Mouse (Mus musculus) megakaryocyte, adult 5-6 weeks (primary cell): ENCODE measurements at regions not wholly inside any gene's neighbourhood (a gene's known extent, or its start where the extent isn't known, plus 50 kb on each side); places are given as distances from the start of the nearest gene placed in this dataset.

Experiments
- ATAC-seq: 2 replicates; pipeline ENCODE4 v1.8.0; 2016; ENCODE audit warnings: mild to moderate bottlenecking, inconsistent platforms; ENCODE audit not compliant: poor library complexity, severe bottlenecking

DNA sequence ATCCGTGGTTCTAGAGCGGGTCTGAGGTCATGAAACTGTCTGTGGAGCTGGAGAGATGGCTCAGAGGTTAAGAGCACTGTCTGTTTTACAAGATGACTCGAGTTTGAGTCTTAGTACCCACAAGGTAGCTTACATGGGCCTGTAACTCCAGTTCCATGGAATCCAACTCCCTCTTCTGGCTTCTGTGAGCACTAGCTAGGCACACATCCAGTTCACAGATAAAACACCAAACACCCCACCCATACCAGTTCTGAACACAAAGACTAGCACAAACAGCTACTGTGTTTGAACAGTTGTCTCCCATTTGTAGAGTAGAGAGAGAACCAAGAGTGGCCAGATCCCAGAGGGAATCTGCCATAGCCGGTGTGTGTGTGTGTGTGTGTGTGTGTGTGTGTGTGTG is 224.0 kb downstream of the Zfp36l1 start:
- no peak for ATAC-seq

DNA sequence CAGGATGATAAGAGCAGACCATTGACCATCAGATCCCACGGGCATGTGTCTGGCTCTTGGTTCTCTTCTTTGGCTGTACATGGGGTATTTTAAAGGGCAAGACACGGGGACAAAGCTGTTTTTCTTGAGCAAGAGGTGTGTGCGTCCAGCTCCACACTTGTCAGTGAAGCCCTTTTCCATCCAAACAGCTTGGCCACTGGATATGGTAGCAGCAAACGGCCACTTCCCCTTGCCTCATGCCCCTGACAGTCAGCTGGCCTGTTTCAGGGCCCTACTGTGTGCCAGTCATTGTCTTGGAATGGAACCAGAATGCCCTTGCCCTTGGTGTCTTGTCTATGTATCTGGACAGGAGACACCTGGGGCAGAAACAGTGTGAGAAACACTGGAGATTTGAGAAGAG is 224.7 kb downstream of the Zfp36l1 start:
- no peak for ATAC-seq

DNA sequence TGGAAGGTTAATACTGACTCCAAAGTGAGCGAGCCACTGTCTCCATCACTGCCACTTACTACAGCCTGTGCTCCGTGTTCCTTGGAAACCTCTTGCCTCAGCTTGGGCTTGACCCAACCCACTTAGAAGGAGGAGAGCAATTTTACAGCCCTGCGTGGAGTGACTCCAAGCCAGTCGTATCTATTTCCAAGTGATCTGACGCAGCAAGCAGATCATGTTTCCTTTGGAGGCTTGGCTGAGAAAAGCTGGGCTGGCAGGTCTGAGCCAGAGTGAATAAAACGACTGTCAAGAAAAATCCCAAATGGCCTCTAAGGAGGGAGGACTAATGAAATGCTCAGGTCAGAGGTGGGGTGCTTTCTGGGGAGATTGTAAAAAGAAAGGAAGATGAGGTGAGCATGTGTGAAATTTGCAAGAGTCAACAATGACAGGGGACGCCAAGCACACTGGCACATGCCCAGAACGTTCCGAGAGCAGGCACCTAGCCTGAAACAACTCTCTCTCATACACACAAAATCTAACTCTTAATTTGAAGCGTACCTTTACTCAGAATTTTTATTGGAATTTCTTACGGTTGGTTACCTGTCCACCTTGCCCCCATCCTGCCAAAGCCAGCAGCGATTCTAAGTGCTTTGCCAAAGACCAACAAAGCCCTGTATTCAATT is 225.5 kb downstream of the Zfp36l1 start:
- no peak for ATAC-seq

DNA sequence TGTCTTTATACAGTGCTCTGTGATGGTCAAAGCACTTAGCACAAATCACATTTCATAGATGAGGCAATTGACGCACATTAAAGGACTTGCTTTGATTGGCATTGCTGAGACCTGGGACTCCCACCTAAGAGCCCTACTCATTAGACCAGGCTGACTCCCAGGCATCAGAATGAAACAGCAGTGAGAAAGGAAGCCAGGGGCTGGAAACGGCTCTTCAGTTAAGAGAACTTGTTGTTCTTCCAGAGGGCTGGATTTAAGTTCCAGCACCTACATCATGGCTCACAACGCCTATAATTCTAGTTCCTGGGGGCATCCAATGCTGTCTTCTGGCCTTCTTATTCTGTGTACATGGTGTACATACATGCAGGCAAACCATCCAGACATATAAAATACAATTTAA is 226.3 kb downstream of the Zfp36l1 start:
- no peak for ATAC-seq

DNA sequence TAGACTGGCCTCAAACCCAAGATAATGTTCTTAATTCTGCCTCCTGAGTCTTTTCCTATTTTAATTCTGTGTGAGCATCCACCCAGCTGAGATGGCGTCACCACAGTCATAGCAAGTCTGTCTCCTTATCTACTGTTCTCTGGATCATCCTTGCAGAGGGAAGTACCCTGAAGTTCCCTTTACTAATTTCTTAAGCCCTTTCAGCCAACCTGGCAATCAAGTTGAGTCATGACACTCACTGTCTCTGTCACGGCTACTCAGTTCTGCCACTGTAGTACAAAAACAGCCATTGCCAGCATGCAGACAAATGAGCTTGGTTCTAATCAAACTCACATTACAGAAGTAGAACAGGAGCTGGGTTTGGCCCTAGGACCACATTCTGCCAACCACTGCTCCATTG is 227.5 kb downstream of the Zfp36l1 start:
- peak; percentile 47; the same call in 1 of the 2 replicates for ATAC-seq

DNA sequence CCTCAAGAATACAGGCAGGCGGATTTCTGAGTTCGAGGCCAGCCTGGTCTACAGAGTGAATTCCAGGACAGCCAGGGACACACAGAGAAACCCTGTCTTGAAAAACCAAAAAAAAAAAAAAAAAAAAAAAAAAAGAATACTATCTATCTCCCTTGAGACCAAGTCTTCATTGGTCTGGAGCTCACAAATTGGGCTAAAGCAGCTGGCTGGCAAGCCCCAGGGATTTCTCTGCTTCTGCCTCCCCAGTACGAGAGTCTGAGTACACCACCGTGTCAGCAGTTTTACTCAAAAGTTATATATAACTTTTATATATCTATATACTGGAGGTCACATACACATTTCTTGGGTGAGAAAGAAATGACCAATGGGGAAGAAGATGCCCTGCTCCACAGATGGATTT is 229.2 kb downstream of the Zfp36l1 start:
- ATAC-seq, result no peak

DNA sequence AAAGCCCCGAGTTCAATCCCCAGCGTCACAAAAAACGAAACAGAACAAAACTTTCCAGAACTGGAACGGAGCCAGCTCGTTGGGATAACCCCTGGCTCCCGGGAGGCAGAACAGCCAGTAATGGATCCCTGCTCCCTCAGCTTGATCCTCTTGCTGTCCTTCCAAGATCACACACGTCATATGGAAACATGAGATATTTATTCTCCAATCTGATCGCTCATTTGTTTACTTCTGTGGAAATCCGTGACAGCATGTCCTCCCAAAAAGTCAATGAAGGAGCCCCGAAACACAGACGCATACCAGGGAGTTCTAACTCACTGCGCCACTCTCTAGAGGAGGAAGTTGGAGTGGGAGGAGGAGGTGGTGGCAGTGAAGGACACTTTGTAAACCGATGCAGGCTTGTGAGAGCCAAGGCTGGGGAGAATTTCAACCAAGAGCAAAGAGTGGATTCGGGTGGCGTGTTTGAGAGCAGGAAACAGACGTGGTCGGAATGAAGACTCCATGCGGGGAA is 232.0 kb downstream of the Zfp36l1 start:
- ATAC-seq, result no peak

DNA sequence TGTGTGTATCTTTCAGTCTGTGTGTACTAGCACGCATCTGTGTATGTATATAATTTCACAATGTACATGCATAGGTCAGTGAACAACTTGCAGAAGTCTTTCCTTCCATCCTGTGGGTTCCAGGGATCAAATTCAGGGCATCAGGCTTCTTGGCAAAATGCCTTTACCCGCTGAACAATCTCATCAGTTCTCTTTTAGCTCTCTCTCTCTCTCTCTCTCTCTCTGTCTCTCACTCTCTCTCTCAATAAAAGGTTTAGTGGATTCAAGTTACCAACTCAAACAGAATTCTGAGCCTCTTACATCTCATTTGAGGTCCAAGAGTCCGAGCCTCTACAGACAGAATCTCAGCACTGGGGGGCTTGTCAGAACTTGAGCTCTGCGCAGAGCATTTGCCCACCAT is 232.5 kb downstream of the Zfp36l1 start:
- no peak for ATAC-seq

DNA sequence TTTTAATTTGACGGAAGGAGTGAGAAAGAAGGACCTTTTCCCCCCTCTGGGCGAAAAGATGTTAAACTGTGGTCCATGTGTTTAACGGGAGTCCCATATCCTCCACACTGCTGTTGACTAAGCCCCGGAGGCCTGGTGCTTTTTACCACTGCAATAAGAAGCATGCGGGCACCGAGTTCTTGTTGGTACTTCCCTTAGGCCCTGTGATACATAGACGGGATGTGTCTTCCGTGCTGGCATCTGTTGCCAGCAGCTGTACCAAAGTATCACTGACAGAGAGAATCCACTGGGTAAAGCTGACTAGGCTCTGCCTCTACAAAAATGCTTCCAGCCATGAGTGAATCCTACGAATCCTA is 232.9 kb downstream of the Zfp36l1 start:
- ATAC-seq, result no peak

DNA sequence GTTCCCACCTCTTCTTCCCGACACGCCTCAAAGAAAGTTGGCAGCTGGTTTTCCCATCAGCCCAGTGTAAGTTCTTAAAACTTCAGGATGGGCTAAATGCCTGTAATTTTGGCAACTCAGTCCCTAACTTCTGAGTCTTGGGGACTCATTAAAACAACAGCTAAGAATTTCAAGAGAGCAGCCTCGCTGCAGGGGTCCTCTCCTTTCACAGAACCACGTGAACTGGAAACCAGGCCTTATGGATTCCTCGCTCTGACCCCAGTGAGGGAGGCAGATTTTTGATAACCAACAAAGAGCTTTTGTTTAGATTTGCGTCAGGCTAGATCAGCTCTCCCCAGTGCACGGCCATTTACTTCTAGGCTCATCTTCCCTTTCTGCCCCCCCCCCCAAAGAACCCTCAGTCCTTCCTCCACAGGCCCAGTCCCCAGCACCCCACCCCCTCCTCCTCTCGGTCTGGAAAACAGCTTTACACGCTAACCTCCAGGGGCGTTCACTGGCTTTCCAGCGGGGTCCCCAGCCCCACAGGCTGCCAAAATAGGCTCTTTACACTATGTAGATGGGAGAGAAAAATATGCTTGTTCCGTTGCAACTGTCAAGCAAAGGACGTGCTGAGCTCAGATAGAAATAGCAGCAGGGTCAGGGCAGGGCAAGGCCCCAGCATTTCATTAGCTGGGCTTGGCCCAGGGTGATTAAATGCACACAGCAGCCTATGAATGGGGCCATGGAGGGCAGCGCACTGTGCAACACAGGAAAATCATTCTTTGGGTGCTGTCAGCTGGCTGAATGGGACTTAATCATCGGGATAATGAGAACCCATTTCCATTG is 233.5 kb downstream of the Zfp36l1 start:
- no peak for ATAC-seq

DNA sequence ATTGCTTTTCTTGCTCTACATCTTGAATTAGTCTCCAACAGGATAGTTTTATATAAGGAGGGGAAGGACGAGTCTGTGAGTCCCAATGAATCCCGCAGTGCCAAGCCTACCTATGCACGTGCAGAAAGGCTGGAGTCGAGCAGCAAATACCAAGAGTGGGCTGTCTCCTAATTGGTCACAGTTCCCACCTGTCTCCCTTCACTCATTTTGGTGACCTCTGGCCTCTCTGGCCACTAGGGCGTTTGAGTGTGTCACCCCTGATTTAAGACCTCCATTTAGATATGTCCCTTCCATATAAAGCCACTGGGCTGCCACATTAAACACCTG is 234.1 kb downstream of the Zfp36l1 start:
- ATAC-seq, result no peak

DNA sequence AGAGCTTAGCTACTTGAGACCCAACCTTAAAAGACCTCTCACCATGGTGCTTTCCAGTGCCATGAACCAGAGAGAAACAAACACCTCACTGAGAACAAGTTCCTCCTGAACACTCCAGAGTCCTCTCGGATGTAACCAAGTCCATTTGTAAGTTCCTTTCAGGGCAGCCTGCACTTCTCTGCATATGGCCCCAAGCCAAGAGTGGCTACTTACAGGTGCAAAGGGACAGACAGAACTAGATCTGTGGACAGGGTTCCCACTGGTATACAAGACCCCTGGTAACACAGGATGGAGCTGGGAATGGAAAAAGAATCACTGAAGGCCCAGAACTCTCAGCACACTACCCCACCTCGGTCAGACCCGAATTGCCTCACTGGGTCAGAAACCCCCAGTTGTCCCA is 234.7 kb downstream of the Zfp36l1 start:
- no peak for ATAC-seq

DNA sequence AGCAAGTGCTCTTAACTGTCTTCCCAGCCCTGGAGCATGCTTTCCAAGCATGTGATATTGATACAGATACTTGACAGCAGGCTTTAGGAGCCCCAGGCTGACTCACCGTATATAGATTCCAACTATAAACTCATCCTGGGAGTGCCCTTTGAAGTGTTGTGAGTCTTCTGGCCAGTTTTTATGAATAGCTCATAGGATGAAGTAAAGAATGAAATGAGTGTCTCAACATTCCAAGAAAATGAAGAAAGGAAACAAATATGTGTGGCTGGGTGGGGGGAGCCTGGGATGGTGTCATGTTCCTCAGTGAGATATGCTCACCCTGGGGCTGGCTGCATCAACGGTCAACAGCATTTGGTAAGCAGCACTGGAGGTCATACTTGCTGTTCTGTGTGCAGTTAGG is 238.5 kb downstream of the Zfp36l1 start:
- ATAC-seq, result no peak

DNA sequence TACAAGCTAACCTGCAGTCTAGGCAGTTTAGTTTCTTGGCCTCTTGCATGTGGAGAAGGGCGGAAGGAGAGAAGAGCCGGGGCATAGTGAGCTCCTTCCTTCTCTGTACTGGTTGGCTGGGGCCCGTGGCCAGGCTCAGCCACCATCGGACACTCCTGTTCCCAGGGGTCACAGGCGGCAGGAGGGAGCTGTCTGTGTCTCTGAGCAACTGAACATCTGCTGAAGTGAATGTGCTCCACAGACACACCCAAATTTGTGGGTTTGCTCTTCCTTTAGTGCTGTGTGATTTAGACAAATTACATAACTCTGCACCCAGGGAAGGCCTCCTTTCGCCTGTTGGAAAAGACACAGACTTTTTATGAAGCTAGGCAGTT is 247.6 kb downstream of the Zfp36l1 start:
- ATAC-seq, result peak; percentile 52

DNA sequence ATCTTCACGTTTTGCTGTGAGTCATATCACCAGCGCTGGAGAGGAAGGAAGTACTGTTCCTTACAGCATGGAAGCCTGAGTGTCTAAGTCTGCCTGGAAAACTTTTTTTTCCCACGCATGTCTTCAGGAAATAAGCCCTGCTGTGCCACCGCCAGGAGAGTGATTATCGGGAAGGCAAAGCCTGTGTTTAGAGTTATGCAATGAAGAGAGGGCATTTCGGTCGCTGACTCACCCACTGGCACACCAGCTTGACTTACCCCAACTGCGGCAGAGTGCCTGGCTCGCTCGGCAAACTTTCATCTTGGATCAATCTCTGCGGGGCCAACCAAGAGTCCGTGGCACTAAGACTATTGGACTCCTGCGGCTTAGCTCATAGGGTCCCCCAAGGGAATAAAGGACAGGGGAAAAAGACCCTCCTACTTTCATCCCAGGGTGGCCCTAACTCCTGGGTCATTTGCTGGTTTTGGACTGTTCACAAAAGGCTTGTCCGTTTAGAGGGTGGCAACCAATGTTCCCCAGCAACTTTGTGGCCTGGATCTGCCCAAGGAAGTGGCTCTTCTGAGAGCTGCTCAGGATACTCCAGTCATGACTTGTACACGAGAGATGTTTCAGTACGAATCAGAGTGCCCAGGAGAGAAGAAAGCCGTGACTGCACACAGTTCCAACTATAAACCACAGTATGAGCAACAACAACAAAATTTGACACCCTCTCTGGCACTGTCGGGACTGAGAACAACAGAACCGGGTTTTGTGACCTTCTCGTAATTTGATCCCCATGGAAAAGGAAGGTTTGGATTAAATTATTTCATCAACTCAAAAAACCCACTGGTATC is 248.3 kb downstream of the Zfp36l1 start:
- peak; percentile 33; the same call in 1 of the 2 replicates for ATAC-seq
